Mouse (Mus musculus): ENCODE measurements around the gene Htt. TPM values are rescaled to one million over a fixed set of nuclear protein-coding genes. Genes with fewer than 3 reads are reported as not detected.

Gene Htt
- polyA plus RNA-seq, 1 experiment from 2014 or later, result 15.5 TPM

- Histone ChIP-seq H3K9me3 (no peaks in the 10 kb centered on the region), H3K9ac (replicated peaks) (peak within 1 kb of the TSS; percentile 95), H3K4me2 (replicated peaks) (peak within 1 kb of the TSS; percentile 86), H3K27me3 (no peaks in the 10 kb centered on the region), H3K36me3 (peaks cover 8% of the 10 kb centered on the region), H3K4me3 (replicated peaks) (peak within 1 kb of the TSS; percentile 80), H3K4me1 (replicated peaks) (peaks cover 37% of the 10 kb centered on the region), H3K27ac (peak within 1 kb of the TSS; percentile 95)
- ATAC-seq, result peak; percentile 88
- WGBS, result under 1% methylated on average over 75 of the region's 84 CpGs
Observed at GRCm38 (mm10) chr5:34948861-34949760, 187.6 kb downstream of the Htt start, which contains the start of gene Rgs12. Gene Rgs12 (plus strand): TSS chr5:34949445.

- H3K27me3 ChIP-seq, result no peaks in the 10 kb centered on the region
- WGBS, result 0% methylated on average over 12 of the region's 12 CpGs
- H3K4me3 ChIP-seq (replicated peaks), result peak overlapping the region; percentile 80
- H3K27ac ChIP-seq, result peak overlapping the region; percentile 95
- H3K9ac ChIP-seq (replicated peaks), result peak overlapping the region; percentile 95
- H3K36me3 ChIP-seq, result peaks cover 8% of the 10 kb centered on the region
- H3K9me3 ChIP-seq, result no peaks in the 10 kb centered on the region
- ATAC-seq, result peak; percentile 70
- H3K4me2 ChIP-seq (replicated peaks), result peak overlapping the region; percentile 86
- peaks cover 43% of the 10 kb centered on the region for H3K4me1 ChIP-seq (replicated peaks)
Observed at GRCm38 (mm10) chr5:34949769-34950211, 188.2 kb downstream of the Htt start.

GRCm38 (mm10) chr5:34950486-34951160, 189.1 kb downstream of the Htt start:
- H3K27ac ChIP-seq, result peak overlapping the region; percentile 95
- peaks cover 47% of the 10 kb centered on the region for H3K4me1 ChIP-seq (replicated peaks)
- WGBS, result 63% methylated on average over 6 of the region's 6 CpGs
- no peaks in the 10 kb centered on the region for H3K27me3 ChIP-seq
- no peaks in the 10 kb centered on the region for H3K9me3 ChIP-seq
- no peak for ATAC-seq
- peak overlapping the region; percentile 86 for H3K4me2 ChIP-seq (replicated peaks)
- peaks cover 8% of the 10 kb centered on the region for H3K36me3 ChIP-seq
- peak overlapping the region; percentile 95 for H3K9ac ChIP-seq (replicated peaks)
- peak overlapping the region; percentile 80 for H3K4me3 ChIP-seq (replicated peaks)

DNA sequence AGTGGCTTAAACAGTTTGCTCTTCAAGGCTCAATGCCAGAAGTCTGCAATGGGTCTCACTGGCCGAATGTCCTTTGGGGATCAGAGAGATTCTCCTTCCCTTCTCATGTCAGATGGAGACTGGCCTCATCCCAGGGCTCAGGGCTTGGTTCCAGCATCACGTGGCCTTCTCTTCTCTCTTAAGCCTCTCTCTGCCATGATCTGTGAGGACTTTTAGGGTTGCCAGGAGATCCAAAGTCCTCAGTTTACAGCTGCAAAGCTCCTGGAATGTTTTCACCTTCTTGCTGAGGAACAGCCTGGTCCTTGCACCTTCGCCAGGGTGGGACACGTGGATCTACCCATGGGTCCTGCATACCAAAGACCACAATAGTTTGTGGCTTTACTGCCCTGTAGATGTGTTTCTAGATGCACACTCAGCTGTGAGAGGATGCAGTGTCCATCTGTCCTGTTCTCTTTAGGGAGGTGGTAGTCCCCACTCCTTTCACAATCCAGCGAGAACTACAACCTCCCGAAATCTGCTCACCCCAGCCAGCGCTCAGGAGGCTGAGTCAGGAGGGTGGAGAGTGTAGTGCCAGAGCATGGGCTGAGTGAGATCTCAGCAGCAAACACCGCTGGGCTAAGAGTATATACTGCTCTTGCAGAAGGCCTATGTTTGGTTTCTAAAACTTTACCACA, 189.8 kb downstream of the Htt start:
- no peak for ATAC-seq
- no peaks in the 10 kb centered on the region for H3K9me3 ChIP-seq
- H3K9ac ChIP-seq (replicated peaks), result peak overlapping the region; percentile 95; the same call in 1 of the 2 replicates
- peak overlapping the region; percentile 95; the same call in 1 of the 2 replicates for H3K27ac ChIP-seq
- H3K4me2 ChIP-seq (replicated peaks), result peak overlapping the region; percentile 86
- WGBS, result 92% methylated on average over 8 of the region's 8 CpGs
- peaks cover 8% of the 10 kb centered on the region for H3K36me3 ChIP-seq
- H3K4me1 ChIP-seq (replicated peaks), result peaks cover 54% of the 10 kb centered on the region
- H3K27me3 ChIP-seq, result no peaks in the 10 kb centered on the region
- H3K4me3 ChIP-seq (replicated peaks), result peak overlapping the region; percentile 80; the same call in 1 of the 2 replicates

DNA sequence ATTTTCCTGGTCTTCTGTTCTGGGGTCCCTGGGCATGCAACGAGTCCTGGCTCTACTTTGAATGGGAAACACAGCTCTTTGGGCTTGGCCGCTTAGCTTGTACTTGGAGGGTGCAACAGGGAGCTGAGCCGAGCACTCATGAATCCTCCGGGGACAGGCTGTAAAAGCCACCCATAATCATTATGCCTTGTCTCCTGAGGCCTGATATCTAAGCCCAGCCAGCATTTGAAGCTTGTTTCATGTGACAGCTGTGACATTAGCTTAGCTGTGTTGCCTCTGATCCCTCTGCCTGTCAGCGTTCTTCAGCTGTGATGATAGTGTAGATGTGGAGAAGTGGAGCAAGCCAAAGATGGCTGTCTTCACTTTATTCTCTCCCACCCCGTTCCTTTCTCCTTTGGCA, 193.0 kb downstream of the Htt start:
- Histone ChIP-seq H3K4me2 (replicated peaks) (peak overlapping the region; percentile 28), H3K4me1 (replicated peaks) (peaks cover 76% of the 10 kb centered on the region), H3K4me3 (replicated peaks) (no peak overlapping the region), H3K9me3 (no peaks in the 10 kb centered on the region), H3K27ac (peak overlapping the region; percentile 52; the same call in 1 of the 2 replicates), H3K36me3 (peaks cover 11% of the 10 kb centered on the region), H3K9ac (replicated peaks) (0 out of 2 replicates have a peak overlapping the region, but pooled peaks have one; percentile 40), H3K27me3 (no peaks in the 10 kb centered on the region)
- 55% methylated on average over 6 of the region's 6 CpGs for WGBS
- no peak for ATAC-seq

- H3K27ac ChIP-seq, result no peak overlapping the region
- 67% methylated on average over 5 of the region's 5 CpGs for WGBS
- H3K36me3 ChIP-seq, result peaks cover 11% of the 10 kb centered on the region
- H3K4me2 ChIP-seq (replicated peaks), result no peak overlapping the region
- H3K9me3 ChIP-seq, result no peaks in the 10 kb centered on the region
- ATAC-seq, result no peak
- no peaks in the 10 kb centered on the region for H3K27me3 ChIP-seq
- no peak overlapping the region for H3K9ac ChIP-seq (replicated peaks)
- peaks cover 79% of the 10 kb centered on the region for H3K4me1 ChIP-seq (replicated peaks)
- H3K4me3 ChIP-seq (replicated peaks), result no peak overlapping the region
Observed at GRCm38 (mm10) chr5:34955630-34956029, 194.1 kb downstream of the Htt start.

- no peak overlapping the region for H3K27ac ChIP-seq
- 85% methylated on average over 7 of the region's 7 CpGs for WGBS
- no peak for ATAC-seq
- H3K4me3 ChIP-seq (replicated peaks), result no peak overlapping the region
- H3K4me2 ChIP-seq (replicated peaks), result no peak overlapping the region
- no peak overlapping the region for H3K9ac ChIP-seq (replicated peaks)
- peaks cover 74% of the 10 kb centered on the region for H3K4me1 ChIP-seq (replicated peaks)
- peaks cover 11% of the 10 kb centered on the region for H3K36me3 ChIP-seq
- H3K9me3 ChIP-seq, result no peaks in the 10 kb centered on the region
- H3K27me3 ChIP-seq, result no peaks in the 10 kb centered on the region
Observed at GRCm38 (mm10) chr5:34956151-34956550, 194.6 kb downstream of the Htt start.

GRCm38 (mm10) chr5:34957015-34957414, 195.5 kb downstream of the Htt start:
- ATAC-seq, result 0 out of 2 replicates have a peak, but pooled peaks have one; percentile 38
- peaks cover 67% of the 10 kb centered on the region for H3K4me1 ChIP-seq (replicated peaks)
- no peak overlapping the region for H3K27ac ChIP-seq
- H3K4me2 ChIP-seq (replicated peaks), result no peak overlapping the region; the same call in 1 of the 2 replicates
- H3K36me3 ChIP-seq, result peaks cover 11% of the 10 kb centered on the region
- no peak overlapping the region for H3K9ac ChIP-seq (replicated peaks)
- WGBS, result 88% methylated on average over 2 of the region's 2 CpGs
- no peak overlapping the region for H3K4me3 ChIP-seq (replicated peaks)
- H3K9me3 ChIP-seq, result no peaks in the 10 kb centered on the region
- no peaks in the 10 kb centered on the region for H3K27me3 ChIP-seq

DNA sequence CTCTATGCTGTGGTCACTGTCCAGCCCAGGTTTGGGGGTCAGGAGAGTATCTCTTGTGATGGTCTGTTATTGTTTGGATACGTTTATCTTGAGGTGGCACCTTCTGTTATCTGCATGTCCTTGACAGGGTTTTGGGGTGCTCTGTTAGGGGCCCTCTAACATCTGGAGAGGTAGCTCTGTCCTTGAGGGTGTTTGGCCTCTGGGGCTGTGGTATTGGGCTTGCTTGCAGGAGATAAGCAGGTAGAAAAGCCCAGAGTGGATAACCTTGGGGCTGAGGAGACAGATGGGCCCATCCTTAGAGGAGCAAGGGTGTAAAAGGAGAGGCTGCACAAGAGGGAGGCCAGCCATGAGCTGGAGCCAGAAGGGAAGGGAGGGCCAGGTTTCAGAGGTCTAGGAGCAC, 198.5 kb downstream of the Htt start:
- H3K9me3 ChIP-seq, result no peaks in the 10 kb centered on the region
- no peaks in the 10 kb centered on the region for H3K27me3 ChIP-seq
- 100% methylated on average over 1 of the region's 1 CpGs for WGBS
- no peak overlapping the region for H3K27ac ChIP-seq
- H3K9ac ChIP-seq (replicated peaks), result no peak overlapping the region
- H3K36me3 ChIP-seq, result peaks cover 8% of the 10 kb centered on the region
- H3K4me1 ChIP-seq (replicated peaks), result peaks cover 50% of the 10 kb centered on the region
- H3K4me3 ChIP-seq (replicated peaks), result no peak overlapping the region
- no peak overlapping the region for H3K4me2 ChIP-seq (replicated peaks)
- ATAC-seq, result no peak
